Mouse (Mus musculus): ENCODE measurements around the gene Mrpl2.
A peak's percentile ranks its signal among the peaks of the same experiment; 100 is the strongest.

Gene Mrpl2

DNA sequence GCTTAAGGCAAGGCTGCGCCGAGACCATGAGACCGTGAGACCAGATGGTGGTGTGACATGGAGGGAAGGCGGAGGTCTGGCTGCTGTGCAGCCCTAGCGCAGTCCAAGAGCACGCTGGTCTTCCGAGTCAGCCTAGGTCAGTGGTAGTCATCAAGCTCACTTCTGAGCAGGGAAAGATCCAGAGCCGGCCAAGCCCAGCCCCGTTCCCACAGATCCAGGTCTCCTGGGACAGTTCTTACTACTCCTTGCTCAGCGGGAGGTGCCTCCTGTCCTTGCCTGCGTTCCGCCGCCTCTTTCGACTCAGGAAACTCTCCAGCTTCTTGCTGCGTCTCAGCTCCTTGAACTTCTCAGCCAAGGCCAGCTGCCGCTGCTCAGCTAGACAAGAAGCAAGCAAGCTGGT is 21.7 kb downstream of the Mrpl2 start:
- peak; percentile 56 for DNase-seq (ENCODE audit: low read depth, low spot score)

DNA sequence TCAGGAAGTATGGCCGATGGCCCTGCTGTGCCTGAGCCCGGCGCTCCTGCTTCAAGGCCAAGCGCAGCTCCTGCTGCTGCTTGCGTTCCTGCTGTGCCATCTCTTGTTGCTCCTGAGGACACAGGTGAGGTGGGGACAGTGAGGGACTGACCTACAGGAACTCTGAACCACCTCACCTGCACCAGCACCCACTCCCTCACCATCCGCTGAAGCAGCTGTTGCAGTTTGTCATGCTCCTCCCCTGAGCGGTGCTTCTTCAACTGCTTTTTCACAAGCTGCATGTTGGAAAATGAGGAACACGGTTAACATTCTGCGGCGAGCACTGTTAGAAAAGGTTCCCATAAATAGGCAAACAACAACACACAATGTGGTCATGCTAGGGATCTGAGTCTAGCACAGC is 23.9 kb downstream of the Mrpl2 start:
- DNase-seq (ENCODE audit: low read depth, low spot score): no peak

DNA sequence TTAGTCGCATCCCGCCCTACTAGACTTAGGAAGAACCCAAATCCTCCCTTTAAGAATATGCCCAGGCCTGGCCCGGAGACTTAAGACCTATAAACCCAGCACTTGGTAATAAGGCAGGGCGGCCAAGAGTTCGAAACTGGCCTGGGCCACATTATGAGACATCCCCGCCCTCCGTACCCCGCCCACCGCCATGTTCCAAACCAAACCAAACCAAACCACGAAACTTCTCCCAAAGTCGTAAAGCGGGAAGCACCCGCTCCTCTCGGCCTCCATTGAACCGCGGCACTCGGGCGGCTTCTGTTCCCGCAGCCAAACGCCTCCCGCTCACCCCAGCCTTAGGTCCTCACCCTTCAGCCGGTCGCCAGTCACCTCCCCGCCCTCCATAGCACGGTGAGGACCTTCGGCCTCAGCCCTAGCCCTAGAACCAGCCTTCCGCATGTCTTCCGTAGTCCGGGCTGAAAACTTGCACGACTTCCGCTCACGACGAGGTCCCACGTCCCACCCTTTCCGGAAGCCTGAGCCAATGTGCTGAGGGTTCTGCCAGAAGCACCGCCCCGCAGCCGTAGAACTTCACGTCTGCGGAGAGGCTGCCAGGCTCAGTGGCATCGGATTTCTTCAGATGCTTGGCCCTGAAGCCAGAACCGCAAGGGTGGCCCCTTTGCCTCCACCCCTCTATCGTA is 28.0 kb downstream of the Mrpl2 start, which contains the start of gene Rrp36:
Gene Rrp36, minus strand, starts transcription at position 503 of the 680 bp plus-strand sequence.
- peak; percentile 92 for DNase-seq (ENCODE audit: low read depth, low spot score)

- no peak for DNase-seq (ENCODE audit: low read depth, low spot score)
These were observed 28.7 kb downstream of the Mrpl2 start for GRCm38 (mm10) chr17:46674530-46675283.

DNA sequence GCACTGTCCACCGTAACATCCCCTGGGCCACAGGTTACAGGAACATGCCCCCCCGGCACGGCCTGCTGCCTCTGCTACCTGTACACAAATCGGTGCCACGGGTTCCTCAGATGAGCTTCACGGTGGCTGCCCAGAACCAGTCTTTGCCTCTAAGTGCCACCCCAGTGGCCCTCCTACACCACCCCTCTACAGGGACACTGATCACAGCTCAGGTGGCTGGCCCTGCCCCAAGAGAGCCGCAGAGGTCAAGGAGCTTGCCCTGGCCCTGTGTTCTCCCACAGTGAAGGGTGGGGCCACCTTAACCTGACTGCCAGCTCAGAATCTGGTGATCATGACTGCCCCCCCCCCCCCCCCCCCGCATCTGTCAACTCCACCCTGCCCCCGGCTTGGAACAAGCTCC is 32.4 kb downstream of the Mrpl2 start, which contains the start of gene Mea1:
Gene Mea1, plus strand, starts transcription at position 378 of the 400 bp plus-strand sequence.
- peak; percentile 69 for DNase-seq (ENCODE audit: low read depth, low spot score)

DNA sequence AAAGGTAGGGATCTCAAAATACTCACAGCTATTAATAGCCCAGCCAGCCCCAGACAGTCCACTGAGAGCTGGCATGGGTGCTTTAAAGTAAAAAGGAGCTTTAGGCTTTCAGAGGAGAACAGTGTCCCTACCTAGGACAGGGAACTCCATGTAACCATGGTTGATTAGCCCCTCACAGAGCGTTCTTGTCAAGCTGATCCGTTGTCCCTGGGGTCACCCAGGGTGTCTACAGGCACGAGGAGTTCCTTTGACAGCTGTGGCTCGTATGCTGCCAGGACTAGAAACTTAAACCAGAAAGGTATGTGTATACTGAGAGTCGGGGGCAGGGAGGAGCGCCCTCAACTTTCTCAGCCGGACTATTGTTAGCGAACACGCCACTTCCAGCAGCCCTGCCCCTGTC is 32.9 kb downstream of the Mrpl2 start:
- peak; percentile 81 for DNase-seq (ENCODE audit: low read depth, low spot score)

- DNase-seq (ENCODE audit: low read depth, low spot score): peak; percentile 52
These were observed 34.1 kb downstream of the Mrpl2 start for GRCm38 (mm10) chr17:46679843-46680759.

- peak; percentile 99 for DNase-seq (ENCODE audit: low read depth, low spot score)
These were observed 34.8 kb downstream of the Mrpl2 start, which contains the start of gene Klhdc3 for GRCm38 (mm10) chr17:46680760-46681373. TSS of gene Klhdc3 (minus strand) at chr17:46680914.

DNA sequence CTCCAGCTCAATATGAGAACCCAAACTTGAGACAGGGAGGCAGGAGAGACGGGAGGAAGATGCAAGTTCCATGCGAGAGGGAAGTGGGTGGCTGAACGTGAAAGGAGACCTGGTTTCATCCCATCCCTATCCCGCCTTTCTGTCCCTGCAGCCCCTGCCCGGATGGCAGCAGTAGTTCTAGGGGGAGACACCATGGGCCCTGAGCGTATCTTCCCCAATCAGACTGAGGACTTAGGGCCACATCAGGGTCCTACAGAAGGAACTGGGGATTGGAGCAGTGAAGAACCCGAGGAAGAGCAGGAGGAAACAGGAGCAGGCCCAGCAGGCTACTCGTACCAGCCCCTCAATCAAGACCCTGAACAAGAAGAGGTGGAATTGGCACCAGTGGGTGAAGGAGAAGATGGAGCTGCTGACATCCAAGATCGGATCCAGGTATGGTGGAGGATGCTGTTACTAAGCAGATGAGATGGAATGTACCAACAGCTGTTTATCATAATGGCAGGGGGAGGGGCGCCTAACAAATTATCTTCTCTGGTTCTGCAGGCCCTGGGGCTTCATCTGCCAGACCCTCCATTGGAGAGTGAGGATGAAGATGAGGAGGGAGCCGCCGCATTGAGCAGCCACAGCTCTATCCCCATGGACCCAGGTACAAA is 35.6 kb downstream of the Mrpl2 start:
- no peak for DNase-seq (ENCODE audit: low read depth, low spot score)

DNA sequence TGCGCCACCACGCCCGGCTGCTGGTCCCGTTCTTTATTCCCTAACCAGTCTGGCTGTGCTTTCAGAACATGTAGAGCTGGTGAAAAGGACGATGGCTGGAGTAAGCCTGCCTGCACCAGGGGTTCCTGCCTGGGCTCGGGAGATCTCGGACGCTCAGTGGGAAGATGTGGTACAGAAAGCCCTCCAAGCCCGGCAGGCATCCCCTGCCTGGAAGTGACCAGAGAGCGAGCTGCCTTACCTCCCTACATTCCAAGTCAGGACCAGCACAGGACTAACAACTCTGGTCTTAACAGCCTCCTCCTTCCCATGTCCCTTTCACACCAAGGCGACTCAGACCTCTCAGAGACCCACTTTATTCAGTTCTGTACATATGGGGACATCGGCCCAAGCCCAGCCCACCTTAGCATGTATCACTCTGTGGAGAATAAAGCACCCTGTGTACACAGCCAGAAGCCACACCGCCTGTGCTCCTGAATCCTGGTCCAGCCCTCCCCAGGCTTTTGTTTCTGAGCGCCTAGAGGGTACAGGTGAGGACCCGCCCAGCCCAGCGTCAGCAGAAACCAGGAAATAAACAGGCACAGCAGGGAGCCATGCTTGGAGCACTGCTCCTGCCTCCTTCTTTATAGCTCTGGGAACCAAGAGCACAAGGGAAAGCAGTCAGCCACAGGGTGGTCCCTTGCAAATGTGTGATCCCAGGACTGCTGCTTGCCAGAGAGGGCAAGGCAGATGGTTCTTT is 36.8 kb downstream of the Mrpl2 start:
- no peak for DNase-seq (ENCODE audit: low read depth, low spot score)

- DNase-seq (ENCODE audit: low read depth, low spot score): no peak
These were observed 39.9 kb downstream of the Mrpl2 start for GRCm38 (mm10) chr17:46685913-46686312.

GRCm38 (mm10) chr17:46690665-46691064 is 44.6 kb downstream of the Mrpl2 start:
- DNase-seq (ENCODE audit: low read depth, low spot score): no peak

DNA sequence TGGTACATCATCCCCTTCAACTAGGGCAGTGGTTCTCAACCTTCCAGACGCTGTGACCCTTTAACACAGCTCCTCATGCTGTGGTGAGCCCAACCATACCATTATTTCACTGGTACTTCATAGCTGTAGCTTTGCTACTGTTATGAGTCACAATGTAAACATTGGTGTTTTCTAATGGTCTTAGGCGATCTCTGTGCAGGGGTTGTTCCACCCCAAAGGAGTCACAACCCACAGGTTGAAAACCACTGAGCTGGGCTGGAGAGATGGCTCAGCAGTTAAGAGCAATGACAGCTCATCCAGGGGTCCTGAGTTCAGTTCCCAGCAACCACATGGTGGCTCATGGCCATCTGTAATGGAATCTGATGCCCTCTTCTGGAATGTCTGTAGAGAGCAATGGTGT is 45.4 kb downstream of the Mrpl2 start:
- DNase-seq (ENCODE audit: low read depth, low spot score): no peak

DNA sequence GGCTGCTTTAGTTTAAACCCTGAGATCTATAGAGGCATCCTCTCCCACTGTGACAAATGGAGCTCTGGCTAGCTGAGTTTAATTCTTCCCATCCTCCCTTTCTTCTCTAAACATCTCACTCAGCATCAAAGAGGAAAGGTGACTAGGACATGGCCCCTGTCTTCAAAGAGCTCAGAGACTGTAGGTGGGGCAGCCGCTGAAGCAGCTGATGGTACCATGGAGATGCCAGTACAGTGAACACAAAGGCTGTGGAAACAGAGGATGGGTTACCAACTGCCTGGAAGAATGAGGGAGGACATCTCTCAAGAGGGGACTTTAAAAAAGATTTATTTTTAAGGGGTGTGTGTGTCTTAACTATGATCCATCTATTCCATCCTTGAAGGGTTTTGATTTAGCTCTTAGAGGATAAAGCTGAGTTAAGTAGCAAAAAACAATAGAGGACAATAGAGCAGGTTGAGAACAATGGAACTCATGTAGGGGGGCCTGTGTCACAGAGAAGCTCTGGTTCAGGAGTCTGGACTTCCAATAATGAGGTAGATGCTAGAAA is 48.6 kb downstream of the Mrpl2 start:
- DNase-seq (ENCODE audit: low read depth, low spot score): no peak

- no peak for DNase-seq (ENCODE audit: low read depth, low spot score)
These were observed 52.5 kb downstream of the Mrpl2 start for GRCm38 (mm10) chr17:46698515-46698914.

DNA sequence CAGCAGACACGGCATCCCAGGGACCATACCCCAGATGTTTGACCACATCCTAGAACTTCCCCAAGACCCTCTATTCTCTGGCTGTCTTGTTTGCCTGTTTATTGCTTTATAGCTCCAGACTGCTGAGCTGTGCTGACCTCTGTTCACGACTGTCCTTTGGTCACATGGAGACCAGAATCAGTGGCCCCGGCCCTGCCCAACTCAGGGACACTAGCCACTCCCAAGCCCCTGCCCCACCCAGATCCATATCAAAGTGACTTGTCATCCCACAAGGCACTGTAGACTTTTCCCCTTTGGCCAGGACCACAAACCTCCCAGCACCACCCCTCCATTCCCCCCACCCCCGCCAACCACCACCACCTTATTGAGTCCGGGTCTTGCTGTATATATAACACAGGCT is 53.2 kb downstream of the Mrpl2 start:
- no peak for DNase-seq (ENCODE audit: low read depth, low spot score)

Data from skeletal muscle tissue, adult 2 months (tissue).